Comparison of ENCODE assay signal across 8 mouse cellular contexts in the genomic region with DNA sequence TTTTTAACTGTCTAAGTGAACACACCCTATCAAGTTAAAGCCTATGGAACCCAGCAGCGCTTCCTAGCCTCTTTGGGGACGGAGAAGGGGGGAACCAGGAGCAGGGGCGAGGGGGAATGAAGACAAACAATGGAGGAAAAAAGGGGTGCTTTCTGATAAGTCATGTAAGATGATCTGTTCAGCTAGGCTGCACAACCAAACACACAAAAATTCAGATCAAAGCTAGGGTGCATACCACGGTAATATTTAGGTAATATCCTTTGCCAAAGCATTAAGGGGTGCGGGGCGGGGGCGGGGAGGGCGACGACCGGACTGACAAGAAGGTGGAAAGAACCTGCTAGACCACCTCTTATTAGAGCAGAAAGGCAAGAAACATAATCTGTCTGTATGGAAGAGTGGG. TPM values are rescaled to one million over a fixed set of nuclear protein-coding genes. Genes with fewer than 3 reads are reported as not detected.
DNase-seq lines count a peak whose midpoint lies in the region; ATAC-seq and TF ChIP-seq lines count a peak whose summit lies in the region.

No protein-coding gene starts in this region.

- peaks cover 8% of the 10 kb centered on the region; the same call in 1 of the 2 replicates for H3K27me3 ChIP-seq in heart, embryonic 13.5 days (replicated peaks)
- H3K27me3 ChIP-seq in hindbrain, embryonic 16.5 days (replicated peaks; ENCODE audit: control insufficient read depth, insufficient read depth, low read length): no peaks in the 10 kb centered on the region
- H3K27me3 ChIP-seq in midbrain, postnatal 0 days (ENCODE audit: insufficient read depth, low read length): peaks cover 4% of the 10 kb centered on the region; the same call in 1 of the 2 replicates

- H3K9me3 ChIP-seq in heart, embryonic 13.5 days: no peaks in the 10 kb centered on the region
- H3K9me3 ChIP-seq in hindbrain, embryonic 16.5 days (ENCODE audit: control insufficient read depth, low read length): no peaks in the 10 kb centered on the region
- no peaks in the 10 kb centered on the region for H3K9me3 ChIP-seq in midbrain, postnatal 0 days (ENCODE audit: low read length)

- H3K9ac ChIP-seq in heart, embryonic 13.5 days: peak overlapping the region; percentile 92
- H3K9ac ChIP-seq in hindbrain, embryonic 16.5 days (ENCODE audit: low read depth, low read length): peak overlapping the region; percentile 100
- peak overlapping the region; percentile 99 for H3K9ac ChIP-seq in midbrain, postnatal 0 days (replicated peaks; ENCODE audit: low read length, poor library complexity, severe bottlenecking)

- H3K4me3 ChIP-seq in heart, embryonic 13.5 days: peak overlapping the region; percentile 86
- H3K4me3 ChIP-seq in hindbrain, embryonic 16.5 days (ENCODE audit: low read length): peak overlapping the region; percentile 99
- peak overlapping the region; percentile 96 for H3K4me3 ChIP-seq in midbrain, postnatal 0 days (ENCODE audit: low read depth, low read length)

- H3K4me1 ChIP-seq in heart, embryonic 13.5 days: peaks cover 27% of the 10 kb centered on the region
- peaks cover 6% of the 10 kb centered on the region for H3K4me1 ChIP-seq in hindbrain, embryonic 16.5 days (ENCODE audit: control insufficient read depth, insufficient read depth, low read depth, low read length)
- H3K4me1 ChIP-seq in midbrain, postnatal 0 days (ENCODE audit: insufficient read depth, low read length): no peaks in the 10 kb centered on the region

- no peak for DNase-seq in heart, adult 18-20 months
- peak; percentile 2 for DNase-seq in c-Kit-positive CD71-positive TER-119-negative erythroid progenitor cells, embryonic 14.5 days (ENCODE audit: low read depth)
- peak; percentile 8 for DNase-seq in midbrain, postnatal 0 days (ENCODE audit: low spot score)
- DNase-seq in thymus, postnatal 10 days (ENCODE audit: low spot score in 2 of 2): no peak

- H3K4me2 ChIP-seq in heart, embryonic 13.5 days: peak overlapping the region; percentile 86
- H3K4me2 ChIP-seq in hindbrain, embryonic 16.5 days (ENCODE audit: low read length): peak overlapping the region; percentile 60
- H3K4me2 ChIP-seq in midbrain, postnatal 0 days (ENCODE audit: low read depth, low read length, poor library complexity, severe bottlenecking): peak overlapping the region; percentile 57

- TF ChIP-seq CTCF in midbrain, postnatal 0 days (IDR thresholded peaks at IDR 0.05): no peak

- no peaks in the 10 kb centered on the region for H3K36me3 ChIP-seq in heart, embryonic 13.5 days
- H3K36me3 ChIP-seq in hindbrain, embryonic 16.5 days (ENCODE audit: control insufficient read depth, insufficient read depth, low read length): no peaks in the 10 kb centered on the region
- no peaks in the 10 kb centered on the region for H3K36me3 ChIP-seq in midbrain, postnatal 0 days (ENCODE audit: insufficient read depth, low read length)

- ATAC-seq in heart, embryonic 13.5 days (ENCODE audit: extremely low read depth, insufficient number of reproducible peaks, low FRiP score, low TSS enrichment): no peak
- ATAC-seq in hindbrain, embryonic 16.5 days: no peak
- no peak for ATAC-seq in midbrain, postnatal 0 days (ENCODE audit: low FRiP score)
- ATAC-seq in inflammation-experienced regulatory T-cells, adult 6 months: no peak
- ATAC-seq in erythroid progenitor cell, adult 5-6 weeks (replicated peaks; ENCODE audit: low FRiP score, poor library complexity, severe bottlenecking): no peak

- no peak overlapping the region for H3K27ac ChIP-seq in heart, embryonic 13.5 days (replicated peaks)
- peak overlapping the region; percentile 98 for H3K27ac ChIP-seq in hindbrain, embryonic 16.5 days (ENCODE audit: low read depth, low read length)
- H3K27ac ChIP-seq in midbrain, postnatal 0 days (ENCODE audit: low read depth, low read length): peak overlapping the region; percentile 97

- 20% methylated on average over 10 of the region's 10 CpGs for WGBS in heart, embryonic 13.5 days
- WGBS in hindbrain, embryonic 16.5 days: 7% methylated on average over 10 of the region's 10 CpGs
- WGBS in midbrain, postnatal 0 days: 10% methylated on average over 10 of the region's 10 CpGs

RNA-seq across cellular contexts. Expression of gene Rnf24, which starts 1.2 kb away (rescaled TPM):
- polyA plus RNA-seq in heart, embryonic 13.5 days (2015; fragmentation: Nextera tagmentation; extraction: Ambion mirVana): 2.0 and 2.2 TPM in 2 replicates
- 1 to 10 TPM; 3.9 to 4.1 TPM for total RNA-seq in heart, adult 18-20 months (2021)
- 13.5 and 17.1 TPM in 2 replicates for polyA plus RNA-seq in hindbrain, embryonic 16.5 days (2015; fragmentation: Nextera tagmentation; extraction: Ambion mirVana)
- 26.3 and 29.4 TPM in 2 replicates for total RNA-seq in midbrain, postnatal 0 days (2014; rRNA removed)
- 10.6 and 11.1 TPM in 2 replicates for polyA plus RNA-seq in midbrain, postnatal 0 days (2015; fragmentation: Nextera tagmentation; extraction: Ambion mirVana)
- polyA plus RNA-seq in inflammation-experienced regulatory T-cells, adult 6 months (2017; shearing (Covaris generic)): under 1 TPM; 0.72 to 0.91 (median 0.75) TPM
- total RNA-seq in erythroid progenitor cell, adult 5-6 weeks (2015; ENCODE audit: low replicate concordance): 1.1 and 2.9 TPM in 2 replicates
- total RNA-seq in erythroid progenitor cell, adult 5-6 weeks (2017; ENCODE audit: low replicate concordance): 0.77 and 6.4 TPM in 2 replicates

Comparison
In these comparisons a context has a peak if more than half of its experiments do, and no peak if none do; other contexts are left out.
1. DNase-seq: peak in c-Kit-positive CD71-positive TER-119-negative erythroid progenitor cells, embryonic 14.5 days (single experiment) and midbrain, postnatal 0 days (single experiment); none in heart, adult 18-20 months (0 of 2) and thymus, postnatal 10 days (0 of 2).
2. Peak in every context shown above with its lines, with median percentiles within 50 percentile points of each other: H3K4me2 ChIP-seq, H3K4me3 ChIP-seq and H3K9ac ChIP-seq.